Mouse (Mus musculus) liver, adult 2 months (tissue): ENCODE data around the gene Slc6a20b. TPM values are rescaled to one million over a fixed set of nuclear protein-coding genes. Genes with fewer than 3 reads are reported as not detected.

Source experiments
- DNase-seq: peaks from one replicate; pipeline ENCODE4 v3.0.0-alpha.2; 2011; ENCODE audit warnings: low read depth, low spot score; ENCODE audit errors: extremely low read depth
- H3K27ac ChIP-seq: fragments of 200-500 bp; replicated peaks from 2 replicates; pipeline ENCODE4 v1.5.1; 2012; ENCODE audit warnings: low read depth, mild to moderate bottlenecking, control low read depth, inconsistent platforms, low read length; ENCODE audit not compliant: insufficient read depth
- H3K27me3 ChIP-seq: fragments of 200-500 bp; 2 replicates; pipeline ENCODE4 v1.6.1; 2012; ENCODE audit warnings: mild to moderate bottlenecking, moderate library complexity, low read length, inconsistent platforms; ENCODE audit not compliant: control insufficient read depth, insufficient read depth
- H3K36me3 ChIP-seq: fragments of 200-500 bp; 2 replicates; pipeline ENCODE4 v1.6.1; 2012; ENCODE audit warnings: low read length, inconsistent platforms; ENCODE audit not compliant: control insufficient read depth, insufficient read depth
- H3K4me1 ChIP-seq: fragments of 200-500 bp; 2 replicates; pipeline ENCODE4 v1.6.1; 2011; ENCODE audit warnings: low read length; ENCODE audit not compliant: control insufficient read depth, insufficient read depth
- H3K4me3 ChIP-seq: fragments of 200-500 bp; 2 replicates; pipeline ENCODE4 v1.5.1; 2011; ENCODE audit warnings: low read depth, mild to moderate bottlenecking, control low read depth, low read length, moderate library complexity; ENCODE audit not compliant: insufficient read depth
- H3K79me2 ChIP-seq: fragments of 200-500 bp; 2 replicates; pipeline ENCODE4 v1.6.1; 2012; ENCODE audit warnings: inconsistent platforms, mild to moderate bottlenecking, low read length, moderate library complexity; ENCODE audit not compliant: control insufficient read depth, insufficient read depth
- H3K9ac ChIP-seq: fragments of 200-500 bp; 2 replicates; pipeline ENCODE4 v1.6.1; 2012; ENCODE audit warnings: low read depth, mild to moderate bottlenecking, control low read depth, inconsistent platforms, low read length
- CTCF ChIP-seq: fragments of 200-500 bp; IDR thresholded peaks from 2 replicates; pipeline ENCODE4 v1.5.1; 2011; ENCODE audit warnings: low read depth, low read length, control low read depth
- POLR2A ChIP-seq: fragments of 200-500 bp; IDR thresholded peaks from 2 replicates; pipeline ENCODE4 v1.6.1; 2011; ENCODE audit warnings: low read length, control low read depth; ENCODE audit not compliant: insufficient read depth; ENCODE audit errors: extremely low read depth
- WGBS: fragments of 180-500 bp; shearing (Covaris S2); methylation state at CpG from one replicate; pipeline ENCODE4 v1.1.7; 2018; 5-methylcytosine and 5-hydroxymethylcytosine counted together
- polyA plus RNA-seq: library from polyadenylated mRNA; depleted of rRNA; stranded (reverse); fragments of >200 nt; gene quantifications from 2 replicates; pipeline ENCODE4 v1.2.3, GENCODE M21; 2012
- total RNA-seq: library from RNA; depleted of rRNA; stranded (reverse); fragments of >200 nt; gene quantifications from 2 replicates; pipeline ENCODE4 v1.2.3, GENCODE M21; 2014

The Slc6a20b gene
- total and polyA plus RNA-seq, 2 experiments = not detected

GRCm38 (mm10) chr9:123636771-123637170, 4.4 kb upstream of the Slc6a20b start:
- DNase-seq = no peak
- 80% methylated on average over 5 of the region's 5 CpGs for WGBS
- H3K4me1 ChIP-seq = no peaks in the 10 kb centered on the region
- no peak overlapping the region for H3K4me3 ChIP-seq
- no peak overlapping the region for H3K9ac ChIP-seq
- H3K27me3 ChIP-seq = no peaks in the 10 kb centered on the region
- no peak overlapping the region for H3K27ac ChIP-seq
- H3K79me2 ChIP-seq = no peaks in the 10 kb centered on the region
- no peaks in the 10 kb centered on the region for H3K36me3 ChIP-seq
- TF ChIP-seq POLR2A = no peak
- no peak for TF ChIP-seq CTCF

- Histone ChIP-seq H3K27me3 (no peaks in the 10 kb centered on the region), H3K4me3 (no peak overlapping the region), H3K36me3 (no peaks in the 10 kb centered on the region), H3K27ac (no peak overlapping the region), H3K4me1 (no peaks in the 10 kb centered on the region), H3K9ac (no peak overlapping the region), H3K79me2 (no peaks in the 10 kb centered on the region)
- WGBS = 81% methylated on average over 3 of the region's 3 CpGs
- no peak for DNase-seq
- TF ChIP-seq POLR2A (no peak), CTCF (no peak)
Measured at GRCm38 (mm10) chr9:123632993-123633392, 628 bp upstream of the Slc6a20b start.

GRCm38 (mm10) chr9:123631666-123632065, 699 bp downstream of the Slc6a20b start:
- 86% methylated on average over 3 of the region's 3 CpGs for WGBS
- no peaks in the 10 kb centered on the region for H3K36me3 ChIP-seq
- no peak for DNase-seq
- TF ChIP-seq CTCF = no peak
- TF ChIP-seq POLR2A = no peak
- H3K27ac ChIP-seq = no peak overlapping the region
- H3K9ac ChIP-seq = no peak overlapping the region
- H3K4me3 ChIP-seq = no peak overlapping the region
- H3K79me2 ChIP-seq = no peaks in the 10 kb centered on the region
- H3K4me1 ChIP-seq = no peaks in the 10 kb centered on the region
- H3K27me3 ChIP-seq = no peaks in the 10 kb centered on the region

GRCm38 (mm10) chr9:123625821-123626220, 6.5 kb downstream of the Slc6a20b start:
- Histone ChIP-seq H3K36me3 (no peaks in the 10 kb centered on the region), H3K4me1 (no peaks in the 10 kb centered on the region), H3K27me3 (no peaks in the 10 kb centered on the region), H3K4me3 (no peak overlapping the region), H3K27ac (no peak overlapping the region), H3K9ac (no peak overlapping the region), H3K79me2 (no peaks in the 10 kb centered on the region)
- WGBS = 94% methylated on average over 11 of the region's 11 CpGs
- DNase-seq = no peak
- TF ChIP-seq CTCF (no peak), POLR2A (no peak)

GRCm38 (mm10) chr9:123624741-123625140, 7.6 kb downstream of the Slc6a20b start:
- no peak for TF ChIP-seq POLR2A
- no peak for TF ChIP-seq CTCF
- no peaks in the 10 kb centered on the region for H3K27me3 ChIP-seq
- WGBS = 87% methylated on average over 2 of the region's 2 CpGs
- DNase-seq = no peak
- H3K9ac ChIP-seq = no peak overlapping the region
- no peak overlapping the region for H3K27ac ChIP-seq
- H3K4me1 ChIP-seq = no peaks in the 10 kb centered on the region
- no peaks in the 10 kb centered on the region for H3K36me3 ChIP-seq
- no peak overlapping the region for H3K4me3 ChIP-seq
- H3K79me2 ChIP-seq = no peaks in the 10 kb centered on the region

- TF ChIP-seq POLR2A (no peak), CTCF (no peak)
- H3K4me1 ChIP-seq = no peaks in the 10 kb centered on the region
- DNase-seq = no peak
- no peaks in the 10 kb centered on the region for H3K36me3 ChIP-seq
- no peak overlapping the region for H3K4me3 ChIP-seq
- WGBS = 94% methylated on average over 5 of the region's 5 CpGs
- H3K79me2 ChIP-seq = no peaks in the 10 kb centered on the region
- no peak overlapping the region for H3K9ac ChIP-seq
- H3K27ac ChIP-seq = no peak overlapping the region
- H3K27me3 ChIP-seq = no peaks in the 10 kb centered on the region
Measured at GRCm38 (mm10) chr9:123620311-123621098, 11.9 kb downstream of the Slc6a20b start.
